Mouse (Mus musculus): ENCODE measurements around the gene Ttbk2.

Ttbk2 gene

DNA sequence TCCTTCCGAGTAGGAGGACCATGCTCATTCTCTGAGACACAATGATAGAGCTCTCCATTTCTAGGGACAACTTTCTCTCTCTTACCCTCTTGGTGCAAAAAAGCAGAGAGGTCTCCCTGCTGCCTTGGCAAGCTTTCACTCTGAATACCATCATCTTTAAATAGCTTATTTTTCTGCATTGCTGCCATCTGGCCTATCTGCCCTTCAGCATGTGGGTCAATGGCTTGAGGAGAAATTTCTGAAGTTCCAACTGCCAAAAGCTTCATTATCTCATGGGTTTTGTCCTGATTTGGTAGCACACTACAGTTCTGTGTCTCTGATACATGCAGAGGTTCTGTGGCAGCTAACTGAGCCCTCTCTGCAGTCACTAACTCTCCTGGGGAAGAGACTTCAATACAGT lies 104.9 kb downstream of the Ttbk2 start:
- DNase-seq (ENCODE audit: low spot score), result no peak

DNA sequence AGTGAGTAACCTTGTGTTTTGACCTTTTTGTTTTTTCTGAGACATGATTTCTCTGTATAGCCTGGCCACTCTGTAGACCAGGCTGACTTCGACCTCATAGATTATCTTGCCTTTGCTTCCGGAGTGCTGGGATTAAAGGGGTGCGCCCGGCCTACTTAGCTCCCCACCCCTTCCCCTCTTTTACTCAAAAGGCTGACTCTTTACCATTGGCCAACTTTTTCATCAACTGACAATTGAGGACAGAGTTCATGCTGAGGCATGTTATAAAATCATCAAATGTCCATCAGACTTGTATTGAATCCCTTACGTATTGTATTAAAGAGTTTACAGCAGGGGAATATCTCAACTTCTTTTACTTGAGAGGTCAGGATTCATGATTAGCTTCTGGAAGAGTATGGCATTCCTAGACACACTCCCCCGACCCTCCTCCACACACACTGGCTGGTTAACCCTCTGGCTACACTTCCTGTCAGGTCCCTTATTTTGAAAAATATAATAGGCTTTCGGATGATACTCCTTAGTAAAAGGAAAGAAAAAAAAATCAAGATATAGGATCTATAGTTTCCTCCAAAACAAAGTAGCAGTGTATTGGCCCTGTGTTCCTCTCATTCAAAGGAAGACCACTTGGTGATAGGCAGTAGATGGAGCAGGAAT lies 118.4 kb downstream of the Ttbk2 start:
- DNase-seq (ENCODE audit: low spot score), result peak; percentile 68

DNA sequence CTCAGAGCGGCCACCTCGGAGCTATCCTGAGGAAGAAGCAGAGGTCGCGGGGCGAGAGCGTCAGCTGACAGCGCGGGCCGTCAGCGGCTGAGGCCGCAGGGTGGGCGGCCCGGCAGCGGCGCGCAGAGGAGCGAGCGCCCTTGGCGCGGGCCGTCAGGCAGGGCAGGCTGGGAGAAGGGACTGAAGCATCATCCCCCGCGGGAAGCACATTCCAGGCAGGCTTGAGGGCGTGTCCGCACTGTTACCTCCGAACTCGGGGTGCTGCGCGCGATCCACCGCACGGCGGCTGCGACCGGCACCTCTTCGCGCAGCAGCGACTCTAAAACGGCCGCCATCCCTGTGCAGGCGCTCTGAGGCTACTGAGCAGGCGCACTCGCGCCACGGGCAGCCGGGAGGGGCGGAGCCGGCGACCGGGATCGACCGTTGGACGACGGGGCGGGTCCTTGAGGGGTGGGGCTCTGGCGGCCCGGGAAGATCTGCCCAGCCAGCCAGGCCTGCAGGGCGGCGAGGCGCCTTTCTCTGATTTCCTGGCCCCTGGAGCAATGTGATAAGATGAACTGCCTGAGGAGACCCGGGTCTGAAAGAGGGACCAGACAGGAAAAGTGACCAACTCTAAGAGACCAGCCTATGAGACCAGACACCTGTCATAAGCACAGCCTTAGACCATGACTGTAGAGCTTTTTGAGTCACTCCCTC lies 119.1 kb downstream of the Ttbk2 start:
- DNase-seq (ENCODE audit: low spot score), result peak; percentile 95

DNA sequence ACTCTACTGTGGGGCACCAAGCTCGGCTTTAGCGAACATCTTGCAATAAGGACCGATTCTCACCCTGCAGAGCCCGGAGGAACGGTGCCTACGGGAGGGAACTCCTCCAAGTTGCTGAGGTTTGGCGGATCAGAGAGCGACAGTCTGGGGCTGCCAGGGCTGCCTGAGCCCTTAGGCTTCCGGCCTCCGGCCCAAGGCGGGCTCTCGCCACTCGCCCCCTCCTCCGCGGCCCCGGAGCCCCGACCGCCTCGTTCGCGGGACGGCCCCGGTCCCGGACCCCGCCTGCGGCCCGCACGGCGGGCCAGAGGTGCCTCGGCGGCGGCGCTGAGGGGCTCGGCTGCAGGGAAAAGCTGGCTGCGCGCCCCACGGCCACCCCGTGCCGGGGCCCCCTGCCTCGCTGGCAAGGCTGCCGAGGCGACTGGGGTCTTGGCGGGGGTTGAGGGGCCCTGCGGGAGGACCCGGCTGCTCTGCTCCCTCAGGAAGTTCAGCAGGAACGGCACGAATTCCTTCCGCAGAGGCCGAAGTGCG lies 119.7 kb downstream of the Ttbk2 start:
- DNase-seq (ENCODE audit: low spot score), result peak; percentile 37

DNA sequence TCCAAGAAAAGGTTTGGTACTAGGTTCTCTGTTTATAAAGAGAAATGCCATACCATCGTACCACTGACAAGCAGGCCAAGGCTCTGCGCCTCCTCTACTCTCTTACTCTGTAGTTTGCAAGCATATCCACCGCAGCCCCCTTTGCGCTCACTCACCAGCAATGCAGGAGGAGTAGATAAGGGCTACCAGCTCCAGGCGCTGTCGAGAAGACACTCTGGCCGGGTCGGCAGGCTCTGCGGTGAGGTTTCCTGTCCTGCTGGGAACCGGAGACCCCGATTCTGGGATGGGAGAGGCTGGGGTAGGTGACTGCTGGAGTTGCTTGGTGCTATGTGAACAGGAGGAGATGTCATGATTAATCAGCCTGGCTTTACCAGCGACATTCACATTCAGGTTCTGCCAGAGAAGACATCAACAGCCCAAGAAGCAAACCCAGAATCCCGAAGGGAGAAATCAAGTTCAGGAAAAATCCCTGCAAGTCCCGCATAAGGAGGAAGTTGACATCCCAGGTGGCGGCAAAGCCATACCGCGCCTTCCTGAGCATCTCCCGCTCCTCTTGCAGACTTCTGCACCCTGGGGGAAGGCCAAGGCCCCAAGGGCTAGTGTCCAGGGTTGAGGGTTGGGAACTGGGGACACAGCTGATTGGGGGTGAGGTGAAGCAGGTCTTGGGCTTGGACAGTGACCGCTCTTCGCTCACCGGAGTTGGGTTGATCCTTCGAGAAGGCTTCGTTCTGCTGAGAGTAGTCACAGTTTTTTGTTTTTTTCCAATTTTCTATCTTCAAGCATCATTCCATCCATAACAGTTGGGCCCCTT lies 120.4 kb downstream of the Ttbk2 start:
- DNase-seq (ENCODE audit: low spot score), result no peak

DNA sequence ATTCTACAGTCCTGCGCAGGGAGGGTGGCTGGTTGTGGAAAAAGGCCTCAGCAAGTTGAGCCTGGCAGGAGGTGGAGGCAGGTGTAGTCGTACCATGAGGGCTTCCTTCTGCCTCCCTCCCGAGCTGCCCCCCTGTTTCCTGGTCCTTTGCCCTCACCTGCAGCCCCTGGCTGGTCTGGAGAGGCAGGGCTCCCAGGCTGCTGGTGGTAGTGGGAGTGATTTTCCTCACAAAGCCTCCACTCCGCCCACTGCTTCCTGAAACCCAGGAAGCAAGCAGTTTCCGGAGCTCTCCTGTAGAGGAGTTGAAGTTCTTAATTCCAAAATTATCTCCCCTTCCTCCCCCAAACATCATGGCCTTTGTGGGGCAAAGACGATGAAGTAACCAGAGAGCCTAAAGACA lies 126.2 kb downstream of the Ttbk2 start:
- no peak for DNase-seq (ENCODE audit: low spot score)

DNA sequence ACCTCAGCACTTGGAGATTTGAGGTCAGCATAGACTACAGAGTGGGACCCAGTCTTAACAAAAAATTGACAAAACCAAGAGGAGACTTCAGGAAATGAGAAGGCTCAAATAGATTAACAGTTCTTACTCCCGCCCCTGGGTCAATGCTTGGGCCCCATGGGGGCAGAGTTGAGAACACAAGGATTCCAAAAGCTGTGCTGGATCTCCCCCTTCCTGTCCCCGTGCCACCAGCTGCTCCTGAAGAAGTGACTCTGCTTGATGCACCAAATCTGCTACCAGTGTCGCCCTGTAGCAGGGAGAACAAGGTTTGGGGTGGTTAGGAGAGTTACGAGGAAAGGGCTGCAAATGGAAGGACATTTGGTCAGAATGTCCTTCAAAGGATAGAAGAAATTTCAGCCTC lies 126.8 kb downstream of the Ttbk2 start:
- no peak for DNase-seq (ENCODE audit: low spot score)

DNA sequence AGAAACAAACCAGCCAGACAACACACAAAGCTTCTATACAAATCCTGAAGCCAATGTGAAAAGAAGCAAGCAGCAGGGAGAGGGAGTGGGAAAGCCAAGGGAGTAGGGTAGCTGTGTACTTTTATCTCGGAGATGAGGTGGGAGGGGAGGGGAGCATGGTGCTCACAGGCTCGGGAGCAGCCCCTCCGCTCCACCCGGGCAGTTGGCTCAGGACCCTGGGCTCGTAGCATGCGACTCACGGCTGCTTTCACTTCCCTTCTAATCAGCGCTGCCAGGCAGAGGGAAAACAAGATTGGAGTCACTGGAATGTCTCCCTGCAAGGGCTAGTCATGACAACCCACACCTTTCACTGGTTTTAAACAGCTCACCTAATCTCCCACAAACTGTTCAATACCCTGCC lies 127.9 kb downstream of the Ttbk2 start:
- DNase-seq (ENCODE audit: low spot score), result no peak

DNA sequence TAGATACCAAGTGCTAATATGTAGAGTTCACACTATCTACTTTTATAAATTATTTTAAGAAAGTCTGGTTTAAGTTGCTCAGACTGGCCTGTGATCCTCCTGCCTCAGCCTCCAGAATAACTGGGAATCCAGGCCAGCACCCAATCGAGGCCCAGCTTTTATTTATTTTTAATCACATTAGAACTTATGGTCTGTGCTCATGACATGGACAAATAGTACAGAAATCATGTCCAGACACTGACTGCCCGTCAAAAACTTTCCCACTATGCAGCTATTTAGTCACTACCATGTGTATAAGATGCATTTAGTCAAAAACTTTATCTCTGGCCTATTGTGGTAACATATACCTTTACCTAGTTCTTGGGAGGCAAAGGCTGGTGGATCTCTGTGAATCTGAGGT lies 128.5 kb downstream of the Ttbk2 start:
- no peak for DNase-seq (ENCODE audit: low spot score)

DNA sequence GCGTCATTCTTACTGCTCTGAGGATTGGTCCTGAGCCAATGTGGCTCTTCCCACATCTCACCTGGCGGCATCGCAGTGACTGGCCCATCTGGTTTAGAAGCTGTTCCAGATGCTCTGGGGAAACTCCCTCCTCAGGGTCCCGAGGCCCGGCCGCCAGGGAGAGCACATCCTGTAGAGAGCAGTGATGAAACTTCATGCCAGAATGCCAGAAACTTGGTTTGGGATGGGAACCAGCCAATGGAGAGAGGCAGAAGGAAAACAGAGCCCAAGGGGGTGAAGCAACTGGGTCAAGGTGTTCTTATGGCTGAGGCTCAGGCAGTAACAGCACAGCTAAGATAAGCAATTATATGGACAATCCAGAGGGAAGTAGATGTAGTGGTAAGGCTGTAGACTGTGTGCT lies 129.6 kb downstream of the Ttbk2 start:
- DNase-seq (ENCODE audit: low spot score), result no peak

DNA sequence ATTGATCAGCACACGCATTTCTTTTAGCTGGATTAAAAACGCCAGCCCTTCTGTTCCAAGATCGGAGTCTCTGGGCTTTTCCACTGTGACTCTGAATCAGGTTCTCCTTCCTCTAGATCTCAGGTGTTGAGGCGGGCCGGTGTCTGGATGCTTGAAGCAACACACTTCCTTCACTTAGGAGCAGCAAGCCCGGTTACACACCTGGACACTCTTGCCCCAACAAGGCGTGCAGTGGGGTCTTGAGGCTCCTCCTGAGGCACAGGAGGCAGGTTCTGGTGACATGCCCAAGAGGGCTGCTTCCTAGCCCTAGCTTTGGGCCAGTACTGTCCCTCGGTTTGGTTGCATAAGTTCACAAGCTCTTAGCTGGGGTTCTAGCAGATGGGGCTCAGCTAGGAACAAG lies 131.9 kb downstream of the Ttbk2 start:
- no peak for DNase-seq (ENCODE audit: low spot score)

DNA sequence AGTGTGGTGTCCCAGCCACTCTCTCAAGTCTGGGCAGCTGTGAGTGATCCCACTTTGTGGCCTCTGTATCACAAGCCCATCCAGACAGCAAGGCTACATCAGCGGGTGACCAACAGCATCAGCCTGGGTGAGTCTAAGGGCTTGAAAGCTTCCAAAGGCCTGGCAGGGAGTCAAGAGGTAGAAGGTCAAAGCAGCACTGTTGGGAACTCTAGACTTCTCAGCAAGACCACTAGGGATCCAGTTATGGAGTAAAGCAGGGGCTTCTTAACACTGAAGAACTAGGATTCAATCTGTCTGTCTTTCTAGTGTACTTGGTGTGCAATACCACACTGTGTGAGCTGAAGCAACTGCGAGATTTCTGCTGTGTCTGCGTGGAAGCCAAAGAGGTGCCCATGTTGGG lies 137.0 kb downstream of the Ttbk2 start:
- DNase-seq (ENCODE audit: low spot score), result peak; percentile 69

DNA sequence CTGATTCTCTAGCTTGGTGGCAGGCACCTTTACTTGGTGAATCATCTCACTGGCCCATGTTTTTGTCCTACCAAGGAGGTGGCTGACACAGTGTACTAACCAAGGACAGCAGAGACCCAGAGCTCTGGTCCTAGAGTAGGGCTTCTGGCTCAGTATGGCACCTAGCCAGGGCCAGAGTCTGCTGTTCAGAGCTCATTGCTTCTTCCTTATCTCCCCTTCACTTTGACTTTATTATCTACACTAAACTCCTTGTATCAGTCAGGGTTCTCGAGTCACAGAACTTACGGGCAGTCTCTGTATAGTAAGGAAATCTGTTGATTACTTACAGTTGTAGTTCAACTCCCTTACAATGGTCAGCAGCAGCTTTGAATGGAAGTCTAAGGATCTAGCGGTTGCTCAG lies 139.5 kb downstream of the Ttbk2 start:
- DNase-seq (ENCODE audit: low spot score), result no peak

DNA sequence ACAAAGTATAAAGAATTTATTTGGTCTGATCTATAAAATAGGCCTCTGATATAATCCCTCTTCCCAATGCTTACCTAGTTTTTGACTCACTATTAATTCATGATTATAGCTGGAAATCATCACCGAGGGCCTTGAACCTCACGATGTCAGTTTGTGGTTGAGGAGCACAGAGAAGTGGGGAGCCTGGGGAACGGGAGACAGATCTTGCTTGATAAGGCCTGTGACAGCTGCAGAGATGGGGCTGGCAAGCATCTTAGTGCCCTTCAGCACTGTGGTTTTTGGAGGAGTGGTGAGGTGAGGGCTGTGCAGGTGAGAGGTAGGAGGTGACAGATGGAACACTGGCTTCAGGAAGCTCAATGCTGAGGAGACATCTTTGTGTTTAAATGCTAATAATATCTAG lies 140.2 kb downstream of the Ttbk2 start:
- DNase-seq (ENCODE audit: low spot score), result no peak

DNA sequence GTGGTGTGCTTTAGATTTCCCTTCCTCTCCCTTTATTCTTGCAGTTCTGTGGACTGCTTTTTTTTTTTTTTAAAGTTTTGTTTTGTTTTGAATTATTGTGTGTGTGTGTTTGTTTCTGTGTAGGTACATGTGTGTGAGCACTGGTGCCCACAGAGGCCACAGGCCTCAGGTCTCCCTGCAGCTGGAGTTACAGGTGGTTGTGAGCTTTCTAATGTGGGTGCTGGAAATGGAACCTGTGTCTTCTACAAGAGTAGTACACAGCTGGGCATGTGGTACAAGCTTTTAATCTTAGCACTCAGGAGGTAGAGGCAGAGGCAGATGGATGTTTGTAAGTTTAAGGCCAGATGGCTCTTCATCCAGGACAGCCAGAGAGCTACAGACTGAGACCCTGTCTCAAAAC lies 143.4 kb downstream of the Ttbk2 start:
- DNase-seq (ENCODE audit: low spot score), result no peak

DNA sequence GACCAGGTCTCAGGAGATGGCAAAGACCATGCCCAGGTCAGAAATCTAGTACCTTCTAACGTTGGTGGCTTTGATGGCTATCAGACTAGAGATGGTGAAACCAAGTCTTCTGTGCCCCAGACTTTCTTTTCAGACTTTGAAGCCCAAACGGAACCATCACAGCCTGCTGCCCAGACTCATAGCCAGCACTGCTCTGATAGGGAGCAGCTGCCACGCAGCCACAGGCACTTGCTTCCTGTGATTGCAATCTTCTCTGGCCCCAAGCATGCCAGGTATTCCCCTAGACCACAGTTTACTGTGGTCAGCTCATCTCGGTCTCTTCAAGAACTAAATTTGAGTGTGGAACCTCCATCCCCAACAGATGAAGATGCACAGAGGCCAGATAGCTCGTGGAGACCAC lies 147.7 kb downstream of the Ttbk2 start:
- no peak for DNase-seq (ENCODE audit: low spot score)

DNA sequence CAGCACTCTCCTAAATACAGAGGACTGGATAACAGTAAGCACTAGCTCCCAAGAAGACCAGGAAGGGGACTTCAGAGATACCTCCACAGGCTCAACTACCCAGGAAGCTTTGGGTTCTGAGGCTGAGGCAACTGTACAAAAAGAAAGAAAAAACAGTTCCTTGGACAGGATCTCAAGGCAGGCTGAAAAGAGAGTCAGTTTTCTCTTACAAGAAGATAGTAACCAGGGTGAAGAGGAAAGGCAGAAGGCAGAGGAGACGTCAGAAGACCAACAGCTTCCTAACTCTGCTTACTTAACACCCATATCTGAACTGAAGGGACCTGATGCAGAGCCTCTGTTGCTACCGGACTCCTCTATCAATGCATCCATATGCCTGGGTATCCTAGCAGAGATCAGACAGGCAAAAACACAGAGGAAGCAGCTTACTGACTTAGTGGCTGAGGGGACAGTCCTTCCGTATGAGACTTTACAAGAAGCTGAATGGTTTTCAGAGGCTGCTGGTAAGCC lies 150.0 kb downstream of the Ttbk2 start:
- no peak for DNase-seq (ENCODE audit: low spot score)

DNA sequence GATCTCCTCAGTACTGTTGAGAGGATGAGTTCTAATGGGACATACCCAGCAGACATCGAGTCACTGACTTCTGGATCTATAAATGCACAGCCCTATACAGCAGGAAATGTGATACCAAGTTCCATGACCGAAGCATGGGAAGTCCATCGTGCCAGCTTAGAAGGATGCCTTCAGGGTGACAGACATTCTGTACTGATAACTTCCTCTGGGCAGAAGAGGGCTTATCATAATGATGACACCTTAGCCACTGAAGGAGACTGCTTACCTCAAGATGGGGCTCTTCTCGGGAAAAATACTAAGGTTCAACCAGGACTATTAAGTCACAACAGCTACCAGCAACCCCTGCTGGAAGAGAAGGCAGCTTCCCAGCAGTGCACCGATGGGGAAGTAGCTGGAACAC lies 152.6 kb downstream of the Ttbk2 start:
- DNase-seq (ENCODE audit: low spot score), result no peak

All from adipocyte (in vitro differentiated cells).